Comparison of ENCODE assay signal across 7 mouse cellular contexts in genomic region chr2:81892570-81892969, GRCm38 (mm10).
A peak's percentile ranks its signal among the peaks of the same experiment; 100 is the strongest.
DNase-seq lines count a peak whose midpoint lies in the region; ATAC-seq and TF ChIP-seq lines count a peak whose summit lies in the region.
"Not testable (repeated sequence)": the region's sequence is repeated elsewhere in the genome, so short reads cannot be mapped to it uniquely, and the experiment has no call there.

No protein-coding gene starts in this region.

- H3K4me1 ChIP-seq in heart, embryonic 12.5 days (replicated peaks); heart, embryonic 15.5 days (replicated peaks); intestine, embryonic 15.5 days (replicated peaks); kidney, embryonic 15.5 days; stomach, embryonic 14.5 days (ENCODE audit: control insufficient read depth, insufficient read depth, low read length); stomach, postnatal 0 days (replicated peaks; ENCODE audit: control insufficient read depth, insufficient read depth): not testable (repeated sequence)

- not testable (repeated sequence) for H3ac ChIP-seq in C2C12 (ENCODE audit: control insufficient read depth, insufficient read length, low read depth)

- H3K79me2 ChIP-seq in C2C12 (ENCODE audit: control insufficient read depth, insufficient read depth) = not testable (repeated sequence)

- H3K27me3 ChIP-seq in C2C12 (ENCODE audit: control insufficient read depth, insufficient read depth, insufficient read length); heart, embryonic 12.5 days (replicated peaks); heart, embryonic 15.5 days; intestine, embryonic 15.5 days (replicated peaks); kidney, embryonic 15.5 days; stomach, embryonic 14.5 days (ENCODE audit: control insufficient read depth, insufficient read depth, low read length); stomach, postnatal 0 days (ENCODE audit: control insufficient read depth, insufficient read depth, low read length): not testable (repeated sequence)

- H3K36me3 ChIP-seq in C2C12 (ENCODE audit: control insufficient read depth, insufficient read depth); heart, embryonic 12.5 days; heart, embryonic 15.5 days; intestine, embryonic 15.5 days; kidney, embryonic 15.5 days; stomach, embryonic 14.5 days (ENCODE audit: control insufficient read depth, insufficient read depth, low read length); stomach, postnatal 0 days (ENCODE audit: control insufficient read depth, insufficient read depth, low read length): not testable (repeated sequence)

- not testable (repeated sequence) for H3K79me3 ChIP-seq in C2C12 (ENCODE audit: low read depth)

- H3K9me3 ChIP-seq in heart, embryonic 12.5 days (replicated peaks); heart, embryonic 15.5 days (replicated peaks); intestine, embryonic 15.5 days; kidney, embryonic 15.5 days (replicated peaks); stomach, embryonic 14.5 days (ENCODE audit: control insufficient read depth, low read depth, low read length); stomach, postnatal 0 days (ENCODE audit: control insufficient read depth, low read length): not testable (repeated sequence)

- ATAC-seq in heart, embryonic 12.5 days (ENCODE audit: insufficient number of reproducible peaks, low FRiP score) = peak; percentile 67; the same call in 1 of the 2 replicates
- not testable (repeated sequence) for ATAC-seq in heart, embryonic 15.5 days (replicated peaks; ENCODE audit: insufficient number of reproducible peaks, insufficient read depth, low FRiP score, low read depth)
- peak; percentile 93 for ATAC-seq in intestine, embryonic 15.5 days
- ATAC-seq in kidney, embryonic 15.5 days (replicated peaks; ENCODE audit: low FRiP score) = peak; percentile 54; the same call in 1 of the 2 replicates
- 0 out of 2 replicates have a peak, but pooled peaks have one; percentile 46 for ATAC-seq in stomach, embryonic 14.5 days (ENCODE audit: insufficient number of reproducible peaks, insufficient read depth, low FRiP score, low read depth)
- peak; percentile 87 for ATAC-seq in stomach, postnatal 0 days (ENCODE audit: low FRiP score, low TSS enrichment)

- not testable (repeated sequence) for TF ChIP-seq EP300 in stomach, postnatal 0 days (optimal IDR thresholded peaks at IDR 0.05)

- not testable (repeated sequence) for TF ChIP-seq CTCF in C2C12 (IDR thresholded peaks at IDR 0.05; ENCODE audit: control insufficient read depth, insufficient read depth, insufficient read length); stomach, postnatal 0 days (IDR thresholded peaks at IDR 0.05; ENCODE audit: low read depth)

- H3K4me2 ChIP-seq in heart, embryonic 12.5 days; heart, embryonic 15.5 days; intestine, embryonic 15.5 days (replicated peaks); kidney, embryonic 15.5 days; stomach, embryonic 14.5 days (replicated peaks; ENCODE audit: low read depth, low read length); stomach, postnatal 0 days (replicated peaks; ENCODE audit: low read depth): not testable (repeated sequence)

- H3K27ac ChIP-seq in heart, embryonic 12.5 days (ENCODE audit: poor library complexity, severe bottlenecking) = peak overlapping the region; percentile 75; the same call in 1 of the 2 replicates
- peak overlapping the region; percentile 45; the same call in 1 of the 2 replicates for H3K27ac ChIP-seq in heart, embryonic 15.5 days
- H3K27ac ChIP-seq in intestine, embryonic 15.5 days; kidney, embryonic 15.5 days; stomach, embryonic 14.5 days (ENCODE audit: low read length); stomach, postnatal 0 days (replicated peaks): not testable (repeated sequence)

- WGBS in heart, embryonic 12.5 days = 3% methylated on average over 7 of the region's 7 CpGs
- 13% methylated on average over 7 of the region's 7 CpGs for WGBS in heart, embryonic 15.5 days
- 27% methylated on average over 7 of the region's 7 CpGs for WGBS in intestine, embryonic 15.5 days
- 56% methylated on average over 7 of the region's 7 CpGs for WGBS in kidney, embryonic 15.5 days
- WGBS in stomach, embryonic 14.5 days = 41% methylated on average over 7 of the region's 7 CpGs
- WGBS in stomach, postnatal 0 days = 30% methylated on average over 7 of the region's 7 CpGs

- H3K4me3 ChIP-seq in C2C12 (ENCODE audit: insufficient read depth, poor library complexity, severe bottlenecking); heart, embryonic 12.5 days; heart, embryonic 15.5 days; intestine, embryonic 15.5 days (replicated peaks); kidney, embryonic 15.5 days (replicated peaks); stomach, embryonic 14.5 days (ENCODE audit: low read depth, low read length); stomach, postnatal 0 days (ENCODE audit: low read depth, low read length): not testable (repeated sequence)

- peak; percentile 41 for DNase-seq in stomach, postnatal 0 days (ENCODE audit: low spot score)

- H3K9ac ChIP-seq in heart, embryonic 12.5 days; heart, embryonic 15.5 days; intestine, embryonic 15.5 days; kidney, embryonic 15.5 days; stomach, embryonic 14.5 days (replicated peaks; ENCODE audit: low read depth, low read length); stomach, postnatal 0 days (ENCODE audit: low read length): not testable (repeated sequence)

TF ChIP-seq in C2C12, 6 proteins besides CTCF, POLR2A, EP300 and RAD21:
- peak; percentile 32 for TF ChIP-seq MYOD1 (IDR thresholded peaks at IDR 0.05; ENCODE audit: control insufficient read depth, insufficient read length, low read depth)
TF ChIP-seq in C2C12: peak in this region for 1; not testable (repeated sequence) for 5.
